Mouse (Mus musculus) kidney, embryonic 16.5 days (tissue): ENCODE measurements around the gene 4930432K21Rik. TPM values are rescaled to one million over a fixed set of nuclear protein-coding genes. Genes with fewer than 3 reads are reported as not detected.

ENCODE experiments used
- ATAC-seq: fragments of 200-750 bp; cut with Nextera tagmentation; 2 replicates; pipeline ENCODE4 v1.8.0; 2017; ENCODE audit warnings: moderate TSS enrichment; ENCODE audit not compliant: low FRiP score, low TSS enrichment
- H3K27ac ChIP-seq: fragments of 300-500 bp; sonication (generic); 2 replicates; pipeline ENCODE4 v1.5.1; 2014; ENCODE audit warnings: low read length
- H3K27me3 ChIP-seq: fragments of 300-500 bp; sonication (generic); 2 replicates; pipeline ENCODE4 v1.6.1; 2014; ENCODE audit warnings: low read length, control low read depth, mixed read lengths; ENCODE audit not compliant: insufficient read depth
- H3K36me3 ChIP-seq: fragments of 300-500 bp; sonication (generic); 2 replicates; pipeline ENCODE4 v1.6.1; 2014; ENCODE audit warnings: low read length, control low read depth, mixed read lengths; ENCODE audit not compliant: insufficient read depth
- H3K4me1 ChIP-seq: fragments of 300-500 bp; sonication (generic); 2 replicates; pipeline ENCODE4 v1.6.1; 2014; ENCODE audit warnings: low read length, control low read depth, mixed read lengths; ENCODE audit not compliant: insufficient read depth
- H3K4me2 ChIP-seq: fragments of 300-500 bp; sonication (generic); replicated peaks from 2 replicates; pipeline ENCODE4 v1.6.1; 2014; ENCODE audit warnings: low read depth, low read length
- H3K4me3 ChIP-seq: fragments of 300-500 bp; sonication (generic); 2 replicates; pipeline ENCODE4 v1.5.1; 2014; ENCODE audit warnings: mild to moderate bottlenecking, low read length
- H3K9ac ChIP-seq: fragments of 300-500 bp; sonication (generic); replicated peaks from 2 replicates; pipeline ENCODE4 v1.6.1; 2014; ENCODE audit warnings: low read length
- H3K9me3 ChIP-seq: fragments of 300-500 bp; sonication (generic); 2 replicates; pipeline ENCODE4 v1.6.1; 2016; ENCODE audit warnings: low read length, control low read depth
- WGBS: fragments of 180-500 bp; shearing (Covaris S2); extraction: QIAGEN DNeasy Blood & Tissue Kit; methylation state at CpG from one replicate; pipeline ENCODE4 v1.1.7; 2014; 5-methylcytosine and 5-hydroxymethylcytosine counted together
- polyA plus RNA-seq: library from polyadenylated mRNA; unstranded; fragments of >200 nt; fragmentation: Nextera tagmentation; extraction: Ambion mirVana; gene quantifications from 2 replicates; pipeline ENCODE4 v1.2.1, GENCODE M21; 2015

Gene 4930432K21Rik
- polyA plus RNA-seq, 1 experiment from 2014 or later = 1.7 TPM

GRCm38 (mm10) chr8:84178592-84178991 lies 30.8 kb downstream of the 4930432K21Rik start:
- Histone ChIP-seq H3K36me3 (peaks cover 15% of the 10 kb centered on the region; the same call in 1 of the 2 replicates), H3K4me2 (no peak overlapping the region), H3K9ac (0 out of 2 replicates have a peak overlapping the region, but pooled peaks have one; percentile 13), H3K4me1 (peaks cover 61% of the 10 kb centered on the region), H3K27me3 (no peaks in the 10 kb centered on the region), H3K27ac (no peak overlapping the region), H3K4me3 (no peak overlapping the region), H3K9me3 (no peaks in the 10 kb centered on the region)
- ATAC-seq = no peak
- 71% methylated on average over 8 of the region's 8 CpGs for WGBS

GRCm38 (mm10) chr8:84179946-84180345 lies 32.1 kb downstream of the 4930432K21Rik start:
- H3K27ac ChIP-seq = peak overlapping the region; percentile 91
- ATAC-seq = 0 out of 2 replicates have a peak, but pooled peaks have one; percentile 9
- H3K9me3 ChIP-seq = no peaks in the 10 kb centered on the region
- WGBS = 14% methylated on average over 4 of the region's 4 CpGs
- H3K27me3 ChIP-seq = no peaks in the 10 kb centered on the region
- peaks cover 71% of the 10 kb centered on the region for H3K4me1 ChIP-seq
- peak overlapping the region; percentile 69 for H3K9ac ChIP-seq
- peak overlapping the region; percentile 54 for H3K4me2 ChIP-seq
- peak overlapping the region; percentile 20 for H3K4me3 ChIP-seq
- peaks cover 7% of the 10 kb centered on the region; the same call in 1 of the 2 replicates for H3K36me3 ChIP-seq

GRCm38 (mm10) chr8:84180530-84181190 lies 32.8 kb downstream of the 4930432K21Rik start:
- peak overlapping the region; percentile 20 for H3K4me3 ChIP-seq
- peak overlapping the region; percentile 91 for H3K27ac ChIP-seq
- H3K36me3 ChIP-seq = 0 out of 2 replicates have a peak, but pooled peaks cover 3% of the 10 kb centered on the region
- 2% methylated on average over 16 of the region's 16 CpGs for WGBS
- no peaks in the 10 kb centered on the region for H3K27me3 ChIP-seq
- peak overlapping the region; percentile 69 for H3K9ac ChIP-seq
- peak overlapping the region; percentile 54 for H3K4me2 ChIP-seq
- H3K9me3 ChIP-seq = no peaks in the 10 kb centered on the region
- peak; percentile 64 for ATAC-seq
- H3K4me1 ChIP-seq = peaks cover 71% of the 10 kb centered on the region

GRCm38 (mm10) chr8:84182833-84183232 lies 35.0 kb downstream of the 4930432K21Rik start:
- ATAC-seq = no peak
- Histone ChIP-seq H3K27ac (peak overlapping the region; percentile 89), H3K9me3 (no peaks in the 10 kb centered on the region)

GRCm38 (mm10) chr8:84183261-84184084 lies 35.6 kb downstream of the 4930432K21Rik start:
- H3K27ac ChIP-seq = peak overlapping the region; percentile 89
- no peaks in the 10 kb centered on the region for H3K9me3 ChIP-seq
- 0 out of 2 replicates have a peak, but pooled peaks cover 3% of the 10 kb centered on the region for H3K36me3 ChIP-seq
- ATAC-seq = 0 out of 2 replicates have a peak, but pooled peaks have one; percentile 17
- H3K4me3 ChIP-seq = peak overlapping the region; percentile 83
- peak overlapping the region; percentile 97 for H3K9ac ChIP-seq
- peaks cover 62% of the 10 kb centered on the region for H3K4me1 ChIP-seq
- H3K27me3 ChIP-seq = no peaks in the 10 kb centered on the region
- H3K4me2 ChIP-seq = peak overlapping the region; percentile 87
- under 1% methylated on average over 67 of the region's 87 CpGs for WGBS

More at GRCm38 (mm10) chr8:84182833-84183232, 35.0 kb downstream of the 4930432K21Rik start:
- WGBS = 39% methylated on average over 4 of the region's 4 CpGs
- Histone ChIP-seq H3K4me1 (peaks cover 64% of the 10 kb centered on the region), H3K4me3 (peak overlapping the region; percentile 83), H3K36me3 (0 out of 2 replicates have a peak, but pooled peaks cover 3% of the 10 kb centered on the region), H3K27me3 (no peaks in the 10 kb centered on the region), H3K4me2 (peak overlapping the region; percentile 87), H3K9ac (peak overlapping the region; percentile 97)

- WGBS = 16% methylated on average over 21 of the region's 21 CpGs
- Histone ChIP-seq H3K27me3 (no peaks in the 10 kb centered on the region), H3K9ac (peak overlapping the region; percentile 97), H3K27ac (peak overlapping the region; percentile 89), H3K9me3 (no peaks in the 10 kb centered on the region), H3K4me1 (peaks cover 53% of the 10 kb centered on the region), H3K4me3 (peak overlapping the region; percentile 83), H3K36me3 (0 out of 2 replicates have a peak, but pooled peaks cover 3% of the 10 kb centered on the region), H3K4me2 (peak overlapping the region; percentile 87)
- no peak for ATAC-seq
Measured at GRCm38 (mm10) chr8:84184085-84185043, 36.5 kb downstream of the 4930432K21Rik start.

- Histone ChIP-seq H3K36me3 (0 out of 2 replicates have a peak, but pooled peaks cover 3% of the 10 kb centered on the region), H3K4me3 (peak within 1 kb of the TSS; percentile 83), H3K4me2 (peak within 1 kb of the TSS; percentile 87), H3K27me3 (no peaks in the 10 kb centered on the region), H3K9me3 (no peaks in the 10 kb centered on the region), H3K9ac (peak within 1 kb of the TSS; percentile 97), H3K4me1 (peaks cover 46% of the 10 kb centered on the region), H3K27ac (peak within 1 kb of the TSS; percentile 89)
- ATAC-seq = no peak
- WGBS = 97% methylated on average over 7 of the region's 7 CpGs
Measured at GRCm38 (mm10) chr8:84185117-84185516, 37.3 kb downstream of the 4930432K21Rik start, which contains the start of gene Nanos3. Gene Nanos3, minus strand, starts transcription at chr8:84185217.

- H3K27ac ChIP-seq = 0 out of 2 replicates have a peak overlapping the region, but pooled peaks have one; percentile 1
- WGBS = 0% methylated on average over 12 of the region's 12 CpGs
Measured at GRCm38 (mm10) chr8:84186547-84186946, 38.7 kb downstream of the 4930432K21Rik start.

More at GRCm38 (mm10) chr8:84186547-84186946, 38.7 kb downstream of the 4930432K21Rik start:
- peak overlapping the region; percentile 41 for H3K4me3 ChIP-seq
- no peaks in the 10 kb centered on the region for H3K27me3 ChIP-seq
- H3K36me3 ChIP-seq = 0 out of 2 replicates have a peak, but pooled peaks cover 3% of the 10 kb centered on the region
- peak overlapping the region; percentile 64 for H3K4me2 ChIP-seq
- peak; percentile 49 for ATAC-seq
- peak overlapping the region; percentile 46 for H3K9ac ChIP-seq
- H3K9me3 ChIP-seq = no peaks in the 10 kb centered on the region
- H3K4me1 ChIP-seq = peaks cover 35% of the 10 kb centered on the region
